Mouse (Mus musculus): Measurements from ENCODE around the gene Fam69b. TPM values are rescaled to one million over a fixed set of nuclear protein-coding genes. Genes with fewer than 3 reads are reported as not detected.

Fam69b gene
- polyA plus RNA-seq, 1 experiment from 2014 or later, result 12.2 TPM

GRCm38 (mm10) chr2:26590282-26590681, 38.0 kb upstream of the Fam69b start:
- Histone ChIP-seq H3K4me1 (replicated peaks) (peaks cover 29% of the 10 kb centered on the region), H3K4me2 (peak overlapping the region; percentile 89), H3K9me3 (replicated peaks) (no peaks in the 10 kb centered on the region), H3K27me3 (no peaks in the 10 kb centered on the region), H3K36me3 (peaks cover 20% of the 10 kb centered on the region; the same call in 1 of the 2 replicates), H3K27ac (peak overlapping the region; percentile 83), H3K4me3 (peak overlapping the region; percentile 74; the same call in 1 of the 2 replicates), H3K9ac (no peak overlapping the region)
- 77% methylated on average over 7 of the region's 7 CpGs for WGBS
- no peak for ATAC-seq (replicated peaks; ENCODE audit: insufficient number of reproducible peaks, insufficient read depth, low FRiP score, low read depth)

DNA sequence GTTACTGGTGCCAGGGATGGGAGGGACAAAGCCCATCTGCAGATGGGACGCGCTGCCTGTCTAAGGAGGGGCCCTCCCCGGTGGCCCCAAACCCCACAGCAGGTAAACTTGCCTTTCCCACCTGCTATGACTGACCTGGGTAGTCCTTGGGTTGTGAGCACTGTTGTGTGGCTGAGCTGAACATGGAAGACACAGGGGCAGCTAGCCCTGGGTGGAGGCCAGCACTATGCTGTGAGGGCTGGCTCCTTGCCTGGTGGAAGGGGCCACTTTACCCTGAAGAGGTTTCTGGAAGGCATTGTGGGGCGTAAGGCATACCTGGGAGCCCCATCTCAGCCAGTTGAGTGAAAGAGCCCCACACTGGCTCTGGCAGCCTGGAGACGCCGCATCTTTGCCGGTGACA, 37.3 kb upstream of the Fam69b start:
- Histone ChIP-seq H3K4me3 (0 out of 2 replicates have a peak overlapping the region, but pooled peaks have one; percentile 2), H3K9ac (no peak overlapping the region)
- no peak for ATAC-seq (replicated peaks; ENCODE audit: insufficient number of reproducible peaks, insufficient read depth, low FRiP score, low read depth)

GRCm38 (mm10) chr2:26591416-26591815, 36.8 kb upstream of the Fam69b start:
- Histone ChIP-seq H3K4me3 (0 out of 2 replicates have a peak overlapping the region, but pooled peaks have one; percentile 2), H3K4me2 (peak overlapping the region; percentile 89), H3K9ac (no peak overlapping the region), H3K9me3 (replicated peaks) (no peaks in the 10 kb centered on the region), H3K27ac (peak overlapping the region; percentile 50), H3K4me1 (replicated peaks) (peaks cover 27% of the 10 kb centered on the region), H3K36me3 (peaks cover 27% of the 10 kb centered on the region; the same call in 1 of the 2 replicates), H3K27me3 (no peaks in the 10 kb centered on the region)
- no peak for ATAC-seq (replicated peaks; ENCODE audit: insufficient number of reproducible peaks, insufficient read depth, low FRiP score, low read depth)
- WGBS, result 85% methylated on average over 12 of the region's 12 CpGs

More for the DNA sequence above, 37.3 kb upstream of the Fam69b start:
- H3K27me3 ChIP-seq, result no peaks in the 10 kb centered on the region
- H3K4me2 ChIP-seq, result peak overlapping the region; percentile 89
- H3K9me3 ChIP-seq (replicated peaks), result no peaks in the 10 kb centered on the region
- H3K27ac ChIP-seq, result peak overlapping the region; percentile 50
- H3K36me3 ChIP-seq, result peaks cover 24% of the 10 kb centered on the region; the same call in 1 of the 2 replicates
- H3K4me1 ChIP-seq (replicated peaks), result peaks cover 29% of the 10 kb centered on the region
- 82% methylated on average over 7 of the region's 7 CpGs for WGBS

DNA sequence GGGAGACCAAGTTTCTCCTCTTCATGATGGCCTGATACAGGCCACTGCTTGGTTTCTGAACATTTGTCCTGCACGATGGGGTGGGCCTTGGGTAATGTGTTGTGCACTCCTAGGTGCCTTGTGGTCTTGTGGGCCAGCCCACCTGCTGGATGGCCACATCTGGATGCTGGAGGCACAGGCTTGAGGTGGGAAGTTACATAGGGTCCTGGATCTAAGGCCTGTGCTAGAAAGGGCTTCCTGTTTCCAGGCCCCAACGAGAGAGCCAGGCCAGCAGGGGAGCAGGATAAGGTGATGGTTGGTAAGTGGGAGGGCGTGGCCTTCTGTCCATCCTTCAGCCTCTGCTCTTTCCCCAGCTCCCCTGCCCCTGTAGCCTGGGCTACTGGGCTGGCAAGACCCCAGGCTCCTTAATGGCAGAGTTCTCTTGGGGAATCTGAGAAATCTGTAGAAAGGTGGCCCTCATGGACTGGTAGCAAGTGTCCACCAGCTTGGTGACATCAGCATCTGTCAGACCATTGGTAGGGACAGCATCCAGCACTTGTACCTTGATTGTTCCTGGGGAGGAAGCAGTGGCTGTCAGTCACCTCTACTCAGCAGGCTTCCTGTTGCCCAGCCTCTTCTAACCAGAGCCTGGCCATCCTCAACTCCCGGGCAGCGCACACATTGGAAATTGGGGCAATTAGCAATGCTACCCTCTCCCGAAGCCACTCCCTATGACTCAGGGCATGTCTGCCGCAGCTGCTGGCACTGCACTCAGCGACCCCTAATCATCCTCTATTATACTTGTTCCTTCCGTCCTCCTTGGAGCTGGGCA, 34.8 kb upstream of the Fam69b start:
- Histone ChIP-seq H3K36me3 (peaks cover 27% of the 10 kb centered on the region; the same call in 1 of the 2 replicates), H3K9ac (no peak overlapping the region), H3K9me3 (replicated peaks) (no peaks in the 10 kb centered on the region), H3K27me3 (no peaks in the 10 kb centered on the region), H3K4me3 (no peak overlapping the region), H3K27ac (peak overlapping the region; percentile 26; the same call in 1 of the 2 replicates), H3K4me2 (no peak overlapping the region), H3K4me1 (replicated peaks) (peaks cover 13% of the 10 kb centered on the region)
- 59% methylated on average over 9 of the region's 9 CpGs for WGBS
- no peak for ATAC-seq (replicated peaks; ENCODE audit: insufficient number of reproducible peaks, insufficient read depth, low FRiP score, low read depth)

GRCm38 (mm10) chr2:26594022-26594346, 34.3 kb upstream of the Fam69b start:
- 58% methylated on average over 9 of the region's 9 CpGs for WGBS
- Histone ChIP-seq H3K4me1 (replicated peaks) (peaks cover 8% of the 10 kb centered on the region), H3K27me3 (no peaks in the 10 kb centered on the region), H3K9me3 (replicated peaks) (no peaks in the 10 kb centered on the region), H3K4me3 (no peak overlapping the region), H3K4me2 (no peak overlapping the region), H3K9ac (no peak overlapping the region), H3K36me3 (peaks cover 27% of the 10 kb centered on the region; the same call in 1 of the 2 replicates), H3K27ac (peak overlapping the region; percentile 26; the same call in 1 of the 2 replicates)
- ATAC-seq (replicated peaks; ENCODE audit: insufficient number of reproducible peaks, insufficient read depth, low FRiP score, low read depth), result no peak

DNA sequence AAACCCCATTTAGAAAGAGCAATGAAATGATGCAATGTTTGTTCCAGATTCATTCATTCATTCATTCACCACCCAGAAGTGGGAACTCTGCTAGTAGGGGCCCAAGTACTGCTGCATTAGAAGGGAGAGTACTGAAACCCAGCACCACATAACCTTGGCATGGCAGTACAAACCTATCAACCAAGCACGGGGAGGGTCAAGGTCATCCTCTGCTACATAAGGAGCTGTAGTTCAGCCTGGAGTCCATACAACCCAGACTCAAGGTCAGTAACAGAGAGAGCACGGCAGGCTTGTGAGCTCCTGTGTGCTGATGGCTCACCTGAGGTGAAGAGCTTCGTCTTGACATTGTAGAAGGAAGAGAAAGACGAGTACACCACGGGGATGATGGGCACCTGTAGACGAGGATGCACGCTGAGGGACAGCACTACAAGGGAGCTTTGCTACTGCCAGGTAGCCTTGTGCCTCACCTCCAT, 33.8 kb upstream of the Fam69b start:
- H3K27ac ChIP-seq, result no peak overlapping the region
- H3K9ac ChIP-seq, result no peak overlapping the region
- peaks cover 27% of the 10 kb centered on the region; the same call in 1 of the 2 replicates for H3K36me3 ChIP-seq
- H3K9me3 ChIP-seq (replicated peaks), result no peaks in the 10 kb centered on the region
- no peaks in the 10 kb centered on the region for H3K27me3 ChIP-seq
- 0 out of 2 replicates have a peak, but pooled peaks have one; percentile 1 for ATAC-seq (replicated peaks; ENCODE audit: insufficient number of reproducible peaks, insufficient read depth, low FRiP score, low read depth)
- H3K4me3 ChIP-seq, result no peak overlapping the region
- 69% methylated on average over 7 of the region's 7 CpGs for WGBS
- H3K4me1 ChIP-seq (replicated peaks), result peaks cover 8% of the 10 kb centered on the region
- H3K4me2 ChIP-seq, result no peak overlapping the region

- no peak overlapping the region for H3K4me2 ChIP-seq
- H3K36me3 ChIP-seq, result peaks cover 27% of the 10 kb centered on the region; the same call in 1 of the 2 replicates
- ATAC-seq (replicated peaks; ENCODE audit: insufficient number of reproducible peaks, insufficient read depth, low FRiP score, low read depth), result peak; percentile 32
- WGBS, result 62% methylated on average over 6 of the region's 6 CpGs
- no peaks in the 10 kb centered on the region for H3K27me3 ChIP-seq
- no peak overlapping the region for H3K4me3 ChIP-seq
- H3K27ac ChIP-seq, result peak overlapping the region; percentile 19; the same call in 1 of the 2 replicates
- H3K4me1 ChIP-seq (replicated peaks), result peaks cover 8% of the 10 kb centered on the region
- H3K9me3 ChIP-seq (replicated peaks), result no peaks in the 10 kb centered on the region
- H3K9ac ChIP-seq, result no peak overlapping the region
Observed at GRCm38 (mm10) chr2:26594934-26595724, 33.1 kb upstream of the Fam69b start.

- Histone ChIP-seq H3K27ac (peak overlapping the region; percentile 19), H3K4me1 (replicated peaks) (peaks cover 6% of the 10 kb centered on the region), H3K9ac (no peak overlapping the region), H3K4me3 (no peak overlapping the region), H3K9me3 (replicated peaks) (no peaks in the 10 kb centered on the region), H3K4me2 (no peak overlapping the region), H3K36me3 (peaks cover 27% of the 10 kb centered on the region; the same call in 1 of the 2 replicates), H3K27me3 (no peaks in the 10 kb centered on the region)
- peak; percentile 13 for ATAC-seq (replicated peaks; ENCODE audit: insufficient number of reproducible peaks, insufficient read depth, low FRiP score, low read depth)
- 74% methylated on average over 11 of the region's 11 CpGs for WGBS
Observed at GRCm38 (mm10) chr2:26595725-26596435, 32.4 kb upstream of the Fam69b start.

GRCm38 (mm10) chr2:26596898-26597297, 31.4 kb upstream of the Fam69b start:
- Histone ChIP-seq H3K27me3 (no peaks in the 10 kb centered on the region), H3K27ac (no peak overlapping the region), H3K9me3 (replicated peaks) (no peaks in the 10 kb centered on the region), H3K4me3 (no peak overlapping the region), H3K4me2 (no peak overlapping the region), H3K4me1 (replicated peaks) (no peaks in the 10 kb centered on the region), H3K36me3 (peaks cover 26% of the 10 kb centered on the region; the same call in 1 of the 2 replicates), H3K9ac (no peak overlapping the region)
- WGBS, result 96% methylated on average over 3 of the region's 3 CpGs
- no peak for ATAC-seq (replicated peaks; ENCODE audit: insufficient number of reproducible peaks, insufficient read depth, low FRiP score, low read depth)

DNA sequence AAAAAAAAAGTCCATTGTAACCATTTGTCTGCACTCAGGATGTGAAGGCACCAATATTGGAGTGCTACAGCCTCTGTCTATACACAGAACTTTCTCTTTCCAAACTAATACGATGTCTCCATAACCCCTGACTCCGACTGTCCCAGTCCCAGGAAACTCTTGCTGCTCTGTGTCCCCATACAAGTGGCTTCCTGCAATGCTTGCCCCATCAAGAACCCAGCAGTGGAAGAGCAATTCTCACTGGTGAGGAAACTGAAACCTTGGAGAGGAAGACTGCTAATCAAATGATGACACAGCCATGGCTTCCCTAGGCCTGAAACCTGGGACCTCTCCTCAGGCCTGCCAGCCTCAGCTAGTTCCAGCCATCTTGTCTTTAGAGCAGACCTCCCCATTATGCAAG, 30.4 kb upstream of the Fam69b start:
- Histone ChIP-seq H3K9me3 (replicated peaks) (no peaks in the 10 kb centered on the region), H3K4me2 (no peak overlapping the region), H3K36me3 (peaks cover 17% of the 10 kb centered on the region; the same call in 1 of the 2 replicates), H3K4me1 (replicated peaks) (peaks cover under 1% of the 10 kb centered on the region; the same call in 1 of the 2 replicates), H3K27ac (no peak overlapping the region), H3K9ac (no peak overlapping the region), H3K27me3 (no peaks in the 10 kb centered on the region), H3K4me3 (no peak overlapping the region)
- WGBS, result 83% methylated on average over 2 of the region's 2 CpGs
- no peak for ATAC-seq (replicated peaks; ENCODE audit: insufficient number of reproducible peaks, insufficient read depth, low FRiP score, low read depth)
